Mouse (Mus musculus): ENCODE measurements around the gene Fndc9.

Gene Fndc9

DNA sequence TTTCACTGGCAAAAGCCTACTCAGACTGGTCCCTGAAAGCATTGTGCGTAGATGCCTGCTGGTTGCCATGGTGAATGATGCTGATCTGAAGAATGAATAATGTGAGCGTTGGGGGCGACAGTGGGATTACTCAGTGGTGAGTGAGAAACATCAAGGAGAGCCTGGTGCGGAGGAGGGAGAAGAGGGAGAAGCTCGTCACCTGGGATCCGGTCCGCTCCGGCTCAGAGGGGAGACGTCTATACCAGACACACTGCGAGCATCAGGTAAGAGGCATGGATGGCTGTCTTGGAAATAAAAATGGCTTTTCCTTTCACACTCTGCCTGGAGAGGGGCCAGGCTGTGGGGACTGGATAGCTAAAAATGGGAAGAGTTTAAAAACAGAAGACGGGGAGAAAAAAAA lies at the start of gene Fndc9:
TSS of gene Fndc9 (plus strand) at position 198 of the 400 bp plus-strand sequence.
- DNase-seq (ENCODE audit: low spot score in 2 of 2): no peak

DNA sequence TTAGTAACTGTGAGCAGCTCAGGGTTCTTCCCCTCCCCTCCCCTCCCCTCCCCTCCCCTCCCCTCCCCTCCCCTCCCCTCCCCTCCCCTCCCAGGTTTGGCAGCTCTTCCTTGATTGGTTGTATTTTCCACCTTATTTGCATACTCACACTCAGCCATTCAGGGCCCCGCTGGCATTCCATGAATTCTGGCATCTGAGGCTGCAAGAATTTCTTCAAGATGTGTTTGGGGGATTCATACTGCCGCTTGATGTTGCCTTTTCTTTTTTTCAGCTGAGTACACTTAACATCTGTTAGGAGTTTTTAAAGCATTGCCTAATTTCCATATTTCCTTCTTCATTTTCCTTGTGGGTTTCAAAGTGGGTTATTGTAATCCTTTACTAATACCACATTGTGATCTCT lies 47.0 kb upstream of the Fndc9 start:
- DNase-seq (ENCODE audit: low spot score in 2 of 2): no peak

DNA sequence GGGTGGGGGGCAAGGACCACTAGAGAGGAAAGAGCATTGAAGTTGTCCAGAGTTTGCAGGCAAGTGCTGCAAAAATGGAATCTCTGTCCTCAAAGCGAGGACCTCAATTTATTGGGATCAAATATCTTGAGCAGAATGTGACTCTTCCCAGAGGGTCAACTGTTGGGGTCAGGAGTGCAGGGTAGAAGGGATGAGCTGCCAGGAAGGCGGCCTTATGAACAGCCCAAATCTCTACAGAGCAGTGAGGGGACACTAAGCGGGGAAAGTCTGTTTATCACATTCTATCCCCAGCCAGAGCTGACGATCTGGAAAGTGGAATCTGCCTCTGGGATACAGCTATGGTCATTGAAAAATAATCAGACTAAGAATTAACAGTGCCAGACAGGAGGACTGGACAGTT lies 41.2 kb upstream of the Fndc9 start:
- no peak for DNase-seq (ENCODE audit: low spot score in 2 of 2)

DNA sequence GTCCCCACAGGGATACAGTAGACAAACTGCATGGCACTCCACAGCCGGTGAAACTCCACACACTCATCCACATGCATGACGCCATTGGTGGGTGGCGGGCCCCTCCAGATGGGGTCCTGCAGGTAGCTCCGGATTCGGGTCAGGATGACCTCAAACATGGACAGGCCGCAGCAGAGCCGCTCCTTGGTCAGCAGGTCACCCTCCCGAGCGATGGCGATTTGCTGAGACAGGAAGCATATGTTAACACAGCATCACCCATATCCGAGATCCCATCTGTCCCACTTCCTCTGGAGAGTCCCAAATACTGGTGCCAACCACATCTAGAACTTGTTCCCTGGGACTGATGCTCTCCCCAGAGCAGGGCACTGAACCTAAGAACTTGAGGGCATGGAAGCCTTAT lies 34.7 kb upstream of the Fndc9 start:
- no peak for DNase-seq (ENCODE audit: low spot score in 2 of 2)

DNA sequence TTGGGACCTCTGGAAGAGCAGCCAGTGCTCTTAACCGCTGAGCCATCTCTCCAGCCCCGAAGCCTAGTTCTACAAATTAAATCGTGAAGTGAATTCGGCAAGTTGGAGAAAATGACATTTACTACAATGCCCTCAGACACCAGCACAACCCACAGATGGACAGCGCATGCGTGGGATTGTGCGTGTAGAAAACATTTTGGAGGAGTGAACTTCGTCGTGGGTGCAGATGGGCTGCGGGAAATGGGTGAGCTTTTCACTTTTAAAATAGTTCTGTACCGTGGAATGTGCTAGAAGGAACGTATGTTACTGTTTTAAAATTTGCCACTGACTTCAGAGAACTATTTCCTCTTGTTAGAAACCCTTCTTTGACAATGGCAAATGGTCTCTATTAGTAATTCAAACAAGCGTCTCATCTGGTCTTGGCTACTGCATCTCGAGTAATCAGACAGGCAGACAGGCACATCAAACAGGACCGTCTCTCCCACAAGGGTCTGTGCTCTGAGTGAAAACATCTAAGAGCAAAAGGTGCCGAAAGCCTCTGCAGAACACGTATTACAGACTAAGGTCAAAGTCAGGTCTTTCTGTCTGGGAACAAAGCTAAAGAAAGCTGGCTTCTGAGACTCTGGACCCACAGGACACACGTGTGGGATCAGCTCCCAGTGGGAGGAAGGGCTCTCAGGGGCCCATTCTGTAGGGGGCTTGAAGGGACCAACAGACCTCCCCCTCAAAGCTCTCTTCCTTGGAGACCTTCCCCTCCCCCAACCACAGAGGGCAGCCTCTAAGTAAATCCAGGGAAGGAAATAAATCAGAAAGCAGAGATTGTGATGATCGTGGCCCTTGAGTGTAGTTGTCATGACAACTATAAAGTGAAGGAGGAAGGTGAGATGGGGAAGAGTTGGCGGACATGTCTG lies 33.4 kb upstream of the Fndc9 start:
- no peak for DNase-seq (ENCODE audit: low spot score in 2 of 2)

DNA sequence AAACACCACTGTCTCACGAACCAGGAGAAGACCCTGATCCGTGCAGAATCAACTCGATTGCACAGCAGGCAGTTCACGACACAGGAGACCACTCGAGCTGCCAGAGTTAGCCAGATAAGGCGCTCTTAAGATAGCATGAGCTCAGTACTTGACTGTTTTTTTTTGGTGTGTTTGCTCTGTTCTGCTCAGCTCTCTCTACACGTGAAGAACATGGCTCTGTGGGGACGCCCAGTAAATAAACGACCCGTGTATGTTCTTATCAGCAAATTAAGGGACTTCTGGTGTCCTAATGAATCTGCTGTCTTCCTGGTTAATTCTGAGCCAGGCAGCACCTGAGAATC lies 32.8 kb upstream of the Fndc9 start:
- no peak for DNase-seq (ENCODE audit: low spot score in 2 of 2)

DNA sequence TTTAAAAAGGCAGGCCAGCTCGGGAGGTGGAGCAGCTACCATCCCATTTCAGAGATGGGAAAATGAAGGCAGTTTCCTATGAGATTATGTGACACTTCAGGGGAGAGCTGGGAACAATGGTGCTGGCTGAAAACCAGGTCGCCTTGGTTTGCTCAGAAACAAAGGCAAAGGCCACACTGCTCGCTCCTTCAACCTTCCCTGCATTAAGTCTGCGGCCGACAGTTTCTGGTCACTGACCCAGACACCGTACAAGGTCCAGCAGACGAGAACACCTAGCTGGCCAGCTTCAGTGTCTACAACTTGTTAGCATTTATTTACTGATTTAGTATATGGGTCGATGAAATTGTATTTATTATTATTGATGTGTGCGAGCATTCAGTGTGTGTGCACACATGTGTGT lies 30.5 kb upstream of the Fndc9 start:
- no peak for DNase-seq (ENCODE audit: low spot score in 2 of 2)

DNA sequence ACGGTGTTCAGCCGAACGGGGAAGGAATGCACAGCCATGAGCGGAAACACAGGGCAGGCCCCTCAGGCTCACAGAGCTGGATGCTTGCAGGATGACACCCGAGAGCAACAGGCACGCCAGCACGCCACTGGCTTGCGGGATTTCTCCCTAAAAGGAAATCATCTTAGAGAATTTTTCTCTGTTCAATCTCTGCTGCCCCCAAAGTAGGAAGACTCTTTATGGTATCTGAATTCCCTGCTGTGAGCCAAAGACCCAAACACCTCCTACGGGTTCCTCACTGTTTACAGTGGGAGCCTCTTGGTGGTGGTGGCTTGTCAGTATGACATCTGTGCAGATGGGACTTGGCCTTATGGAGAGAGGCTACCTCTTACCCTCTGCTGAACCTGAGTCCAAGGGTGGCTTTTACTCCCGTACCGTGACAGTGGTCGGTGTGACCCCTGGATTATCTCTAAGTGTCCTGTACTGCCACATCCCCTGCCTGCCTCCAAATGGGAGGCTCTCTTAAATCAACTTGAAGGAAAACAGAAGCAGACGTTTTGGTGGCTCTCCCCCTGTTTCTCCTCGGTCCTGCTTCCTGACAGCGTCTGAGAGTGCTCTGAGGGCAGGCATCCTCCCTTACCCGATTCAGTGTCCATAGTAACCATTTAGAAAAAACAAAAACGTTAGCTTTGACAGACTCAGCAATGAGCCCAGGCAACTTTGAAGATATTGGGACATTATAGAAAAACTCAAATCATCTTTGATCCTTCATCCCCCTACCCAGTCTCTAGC lies 29.5 kb upstream of the Fndc9 start:
- DNase-seq (ENCODE audit: low spot score in 2 of 2): no peak

DNA sequence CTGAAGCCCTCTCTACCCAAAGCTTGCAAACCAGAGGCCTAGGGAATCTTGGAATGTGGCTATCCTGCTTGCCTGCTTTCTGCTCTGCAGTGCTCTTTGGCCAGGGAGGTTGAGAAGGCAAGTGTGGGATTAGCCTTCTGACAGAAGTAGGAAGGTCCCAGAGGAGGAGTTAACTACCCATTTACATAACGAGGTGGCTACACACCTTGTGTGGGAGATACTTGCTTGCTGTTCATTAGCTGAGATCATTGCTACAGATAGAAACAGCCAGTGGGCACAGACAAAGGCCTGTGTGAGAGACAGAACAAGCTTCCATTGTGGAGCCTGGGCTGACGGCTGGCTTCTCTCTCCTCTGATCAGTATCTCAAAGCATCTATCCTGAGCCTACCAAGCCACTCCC lies 25.4 kb upstream of the Fndc9 start:
- no peak for DNase-seq (ENCODE audit: low spot score in 2 of 2)

DNA sequence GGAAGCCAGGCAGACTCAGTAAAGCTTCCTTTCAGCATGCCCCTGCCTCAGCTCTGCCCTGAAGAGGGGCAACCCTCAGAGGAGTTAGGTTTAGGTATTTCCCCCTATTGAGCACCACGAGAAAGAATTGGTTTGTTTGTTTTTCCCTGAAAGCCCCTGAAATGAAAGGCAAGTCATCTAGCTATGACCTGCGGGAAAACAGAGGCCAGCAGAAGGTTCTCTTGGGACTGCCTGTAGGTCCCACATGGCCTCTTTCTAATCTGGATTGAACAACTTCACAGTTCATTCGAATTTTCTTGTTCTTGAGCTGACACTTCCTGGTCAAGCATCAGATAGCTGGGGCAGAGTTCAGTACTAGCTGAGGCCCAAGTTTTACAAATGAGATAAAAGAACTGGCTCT lies 23.5 kb upstream of the Fndc9 start:
- no peak for DNase-seq (ENCODE audit: low spot score in 2 of 2)

DNA sequence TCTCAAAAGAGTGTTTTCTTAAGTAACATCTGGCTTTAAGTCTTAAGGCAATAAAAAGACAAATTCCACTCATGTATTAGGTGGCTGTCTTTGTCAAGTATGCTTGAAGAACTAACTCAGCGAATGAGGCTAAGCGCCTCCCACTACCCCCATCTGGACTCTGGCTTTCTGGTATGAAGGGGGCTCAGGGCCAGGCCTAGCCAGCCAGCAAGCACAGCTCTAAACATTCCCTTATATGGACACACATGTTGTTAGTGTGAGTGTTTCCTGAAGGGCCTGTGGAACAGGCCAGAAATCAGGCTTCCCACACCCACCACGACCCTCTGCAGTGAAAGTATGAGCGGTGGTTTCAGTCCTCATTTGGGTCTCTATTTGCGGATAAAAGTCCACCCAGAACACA lies 21.5 kb upstream of the Fndc9 start:
- no peak for DNase-seq (ENCODE audit: low spot score in 2 of 2)

DNA sequence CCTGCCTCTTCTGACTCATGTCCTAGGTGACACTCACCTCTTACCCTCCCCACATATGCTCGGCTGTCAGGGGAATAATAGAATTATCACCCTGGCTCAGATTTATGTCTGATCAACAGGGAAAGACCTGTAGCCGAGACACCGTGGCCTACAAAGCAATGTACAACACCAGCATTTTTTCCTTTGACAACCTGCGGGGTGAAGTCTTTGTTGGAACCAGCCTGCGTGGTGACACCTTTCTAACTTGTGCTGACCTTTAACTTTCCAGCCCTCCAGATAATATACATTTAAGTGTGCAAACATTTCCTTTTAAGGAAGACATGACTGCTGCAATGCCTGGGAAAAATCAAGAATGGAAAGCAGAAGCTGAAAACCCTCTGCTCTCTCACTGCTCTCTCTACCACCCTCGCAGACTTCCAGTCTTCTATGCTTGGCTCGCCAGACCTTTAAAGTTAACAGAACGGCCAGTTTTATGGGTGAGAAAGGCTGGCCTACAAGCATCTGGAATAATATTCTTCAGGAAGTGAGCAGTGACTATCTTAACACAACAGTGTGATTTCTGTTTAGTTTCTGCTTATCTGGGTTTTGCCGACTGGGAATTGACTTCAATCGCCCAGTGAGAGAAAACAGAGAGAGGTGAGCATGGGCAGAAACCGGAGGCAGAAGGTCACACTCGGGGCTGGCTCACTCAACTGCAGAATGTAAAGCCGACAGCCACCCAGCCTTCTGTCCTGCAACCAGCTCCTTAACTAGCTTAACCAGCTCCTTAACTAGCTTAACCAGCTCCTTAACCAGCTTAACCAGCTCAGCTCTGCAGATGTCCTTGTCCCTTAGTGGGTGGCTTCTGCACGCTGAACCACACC lies 20.7 kb upstream of the Fndc9 start:
- DNase-seq (ENCODE audit: low spot score in 2 of 2): no peak

DNA sequence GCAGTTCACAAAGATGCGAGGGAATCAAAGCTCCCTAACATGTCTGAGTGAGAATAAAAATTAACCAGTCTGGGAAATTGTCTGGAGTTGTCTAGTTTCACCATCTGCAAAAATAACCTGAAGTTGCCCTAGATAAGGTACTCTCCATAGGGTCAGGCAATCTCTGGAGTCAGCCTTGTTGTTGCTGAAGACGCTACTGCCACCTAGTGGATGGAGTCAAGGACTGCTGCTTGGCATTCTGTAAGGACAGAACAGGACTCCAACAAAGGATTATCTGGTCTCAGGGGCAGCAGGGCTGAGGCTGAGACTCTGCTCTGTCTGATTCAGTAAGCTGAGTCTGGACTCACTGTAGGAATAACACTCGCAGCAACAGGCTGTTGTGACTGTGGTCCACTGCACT lies 20.0 kb upstream of the Fndc9 start:
- peak; percentile 15 to 57 for DNase-seq (ENCODE audit: low spot score in 2 of 2)

DNA sequence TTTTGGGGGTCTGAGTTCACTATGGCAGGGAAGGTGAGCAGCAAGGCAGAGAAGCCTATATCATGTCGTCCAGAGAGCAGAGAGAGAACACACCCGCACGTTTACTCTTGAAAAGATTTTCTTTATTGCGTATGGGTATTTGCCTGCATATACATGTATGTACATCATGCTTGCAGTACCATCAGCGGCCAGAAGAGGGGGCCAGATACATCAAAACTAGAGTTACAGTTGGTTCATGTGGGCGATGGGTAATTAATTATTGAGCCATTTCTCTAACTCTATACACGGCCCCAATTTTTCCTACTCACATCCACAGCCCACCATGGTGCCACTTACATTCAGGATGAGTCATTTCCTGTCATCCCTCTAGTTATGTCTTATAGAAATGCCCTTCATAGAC lies 18.7 kb upstream of the Fndc9 start:
- peak; percentile 42 to 77 for DNase-seq (ENCODE audit: low spot score in 2 of 2)

DNA sequence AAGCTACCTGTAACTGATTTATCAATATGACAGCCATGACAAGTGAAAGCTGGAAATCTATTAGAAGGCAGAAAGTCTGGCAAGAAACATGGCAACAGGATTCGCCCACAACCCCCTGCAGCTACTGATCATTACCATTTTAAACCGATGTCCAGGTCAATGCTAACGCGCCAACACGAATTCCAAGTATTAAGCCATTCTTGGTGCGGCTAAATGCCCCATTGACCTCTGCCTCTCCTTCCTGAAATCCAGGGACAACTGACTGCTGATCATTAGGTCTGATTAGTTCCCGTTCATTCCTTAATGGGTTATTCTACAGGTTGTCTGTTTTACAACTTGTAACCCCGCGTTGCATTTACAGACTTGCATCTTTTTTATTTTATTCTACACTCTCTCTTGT lies 17.6 kb upstream of the Fndc9 start:
- no peak for DNase-seq (ENCODE audit: low spot score in 2 of 2)

DNA sequence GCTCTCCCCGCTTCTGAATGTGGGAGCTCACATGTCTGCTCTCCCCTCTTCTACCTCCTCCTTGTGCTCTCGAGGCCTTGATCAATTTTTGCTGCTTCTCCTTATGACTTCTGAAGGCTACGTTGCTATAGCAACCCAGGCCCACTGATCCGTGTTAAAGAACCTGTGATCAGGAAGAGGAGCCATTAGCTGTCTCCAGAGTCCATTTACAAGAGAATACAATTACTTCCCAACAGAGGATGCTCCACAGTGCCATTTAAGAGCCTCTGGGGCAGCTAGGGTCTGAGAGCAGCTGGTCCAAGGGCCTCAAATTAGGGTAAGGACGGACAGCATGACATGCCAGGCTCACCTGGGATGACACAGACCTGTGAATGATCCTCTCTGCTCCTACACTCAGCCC lies 16.7 kb upstream of the Fndc9 start:
- no peak for DNase-seq (ENCODE audit: low spot score in 2 of 2)

DNA sequence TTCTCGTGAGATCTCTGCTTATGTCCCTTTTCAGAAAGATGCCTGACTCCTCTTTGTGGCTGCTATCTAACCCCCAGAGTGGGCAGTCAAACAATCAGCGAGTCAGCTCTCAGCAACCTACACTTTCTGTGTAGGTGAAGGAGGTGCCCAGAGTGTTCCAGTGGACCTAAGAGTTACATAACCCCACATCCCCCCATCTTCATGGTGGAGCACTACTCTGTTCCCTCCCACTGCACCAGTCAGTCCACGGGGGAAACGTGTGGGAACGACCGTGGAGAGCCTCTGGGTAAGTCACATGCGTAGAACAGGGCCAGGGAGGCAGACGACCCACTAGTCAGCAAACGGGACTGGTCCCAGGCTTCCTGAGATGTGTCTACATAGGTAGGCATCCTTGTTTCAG lies 16.0 kb upstream of the Fndc9 start:
- no peak for DNase-seq (ENCODE audit: low spot score in 2 of 2)

DNA sequence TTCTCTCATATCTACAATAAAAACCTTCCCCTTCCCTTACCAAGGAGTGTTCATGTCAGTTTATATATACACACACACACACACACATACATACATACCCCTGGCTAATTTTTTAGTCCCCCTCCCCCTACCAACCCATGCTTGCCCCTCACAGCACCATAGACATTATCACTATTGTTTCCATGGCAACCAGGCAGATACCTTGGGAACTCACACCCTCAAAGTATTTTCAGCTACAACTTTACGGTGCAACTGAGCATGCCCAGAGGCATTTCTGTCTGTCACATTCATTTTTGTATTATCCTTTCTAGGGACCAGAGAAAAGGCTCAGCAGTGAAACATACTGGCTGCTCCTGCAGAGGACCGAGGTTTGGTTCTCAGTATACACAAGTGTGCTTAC lies 15.1 kb upstream of the Fndc9 start:
- DNase-seq (ENCODE audit: low spot score in 2 of 2): no peak

DNA sequence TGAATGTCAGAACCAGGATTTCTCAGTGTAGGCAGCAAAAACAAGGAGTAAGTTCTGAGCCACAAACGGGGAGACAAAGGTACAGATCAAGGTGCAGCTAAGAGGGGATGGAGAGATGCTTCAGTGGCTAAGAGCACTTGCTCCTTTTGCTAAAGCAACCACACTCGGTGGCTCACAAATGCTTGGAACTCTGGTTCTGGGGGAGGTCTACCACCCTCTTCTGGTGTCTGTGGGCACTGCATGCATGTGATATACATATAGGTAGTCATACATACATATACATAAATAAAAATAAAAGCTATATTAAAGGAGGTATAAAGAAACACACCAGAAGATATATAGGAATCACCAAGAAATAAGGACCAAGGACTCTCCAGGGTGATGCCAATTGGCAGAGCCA lies 11.8 kb upstream of the Fndc9 start:
- no peak for DNase-seq (ENCODE audit: low spot score in 2 of 2)

DNA sequence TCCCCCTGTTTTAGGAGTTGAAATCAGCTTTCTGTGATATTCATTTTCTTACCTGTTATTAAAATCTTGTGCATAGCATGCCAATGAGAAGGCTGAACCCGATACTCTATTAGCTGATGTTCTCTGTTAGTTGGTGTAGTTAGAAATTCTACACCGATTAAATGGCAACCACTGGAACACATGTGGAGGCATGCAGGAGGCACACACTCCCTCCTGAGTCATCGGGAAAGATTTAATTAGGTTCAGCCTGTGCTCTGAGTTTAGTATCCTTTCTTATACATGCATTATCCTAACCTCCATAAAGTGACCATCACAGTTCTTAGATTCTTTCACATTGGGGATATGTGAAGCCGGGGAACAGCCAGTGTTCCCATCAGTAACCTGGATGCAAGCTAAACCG lies 10.0 kb upstream of the Fndc9 start:
- DNase-seq (ENCODE audit: low spot score in 2 of 2): no peak

DNA sequence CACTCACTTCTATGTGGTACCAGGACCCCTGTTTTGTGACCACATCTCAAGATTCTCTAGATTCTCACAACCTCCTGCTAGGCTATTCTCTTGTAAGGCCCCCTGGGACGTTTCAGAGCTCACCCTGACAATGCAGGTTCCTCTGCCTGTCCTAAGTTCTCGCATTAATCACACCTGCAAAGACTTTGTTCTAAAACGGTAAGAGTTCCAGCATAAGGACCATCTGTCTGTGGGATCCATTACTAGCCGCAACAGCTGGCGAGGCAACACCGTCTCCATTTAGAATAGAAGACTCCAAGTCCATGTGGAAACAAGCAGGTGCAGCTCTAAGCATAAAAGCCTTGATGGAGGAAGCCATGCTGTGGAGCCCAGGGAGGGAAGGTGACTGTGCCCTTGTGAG lies 5.1 kb upstream of the Fndc9 start:
- DNase-seq (ENCODE audit: low spot score in 2 of 2): no peak

DNA sequence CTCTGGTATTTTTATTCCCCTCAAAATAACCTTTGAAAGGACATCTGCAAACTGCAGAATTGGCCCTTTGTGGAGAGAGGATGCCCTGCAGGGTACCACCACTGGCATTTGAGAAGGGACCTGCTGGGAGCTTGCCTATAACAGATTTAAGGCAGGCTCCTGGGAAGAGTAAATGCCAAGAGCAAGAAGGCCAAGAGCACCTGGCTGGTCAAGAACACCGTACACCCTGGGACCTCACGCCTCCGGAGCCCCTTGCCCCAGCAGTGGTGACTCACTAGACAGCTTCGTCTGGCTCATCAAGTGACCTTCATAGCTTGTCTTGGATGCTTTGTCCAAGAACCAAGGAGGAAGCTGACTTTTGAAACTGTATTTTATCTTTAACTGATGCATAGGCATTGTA lies 2.5 kb upstream of the Fndc9 start:
- DNase-seq (ENCODE audit: low spot score in 2 of 2): no peak
